Mouse (Mus musculus) pancreas, adult 10 weeks (tissue): ENCODE measurements around the gene Armc6. TPM values are rescaled to one million over a fixed set of nuclear protein-coding genes. Genes with fewer than 3 reads are reported as not detected.

ENCODE experiments used
- polyA plus RNA-seq: library from polyadenylated mRNA; stranded (reverse); fragments of 350-450 nt; fragmentation: Illumina TruSeq; extraction: RNeasy Lipid Tissue Mini Kit (QIAGEN cat#74804); gene quantifications from one replicate; pipeline ENCODE4 v1.2.3, GENCODE M21; 2015; ENCODE audit warnings: low read depth, low replicate concordance; ENCODE audit not compliant: insufficient read depth

The Armc6 gene
- polyA plus RNA-seq = 5.1 TPM

GRCm38 (mm10) chr8:70234080-70234780, at the start of gene Armc6, which contains the start of gene Sugp2:
Gene Armc6 (minus strand): TSS chr8:70234466.
Gene Sugp2 (plus strand): TSS chr8:70234226.

GRCm38 (mm10) chr8:70282603-70283135, 48.4 kb upstream of the Armc6 start, which contains the start of gene Homer3:
Gene Homer3 (plus strand): TSS chr8:70282827.

GRCm38 (mm10) chr8:70212112-70213055, 21.9 kb downstream of the Armc6 start, which contains the start of gene Slc25a42:
Gene Slc25a42 (minus strand): TSS chr8:70212305.

GRCm38 (mm10) chr8:70172043-70172681, 62.1 kb downstream of the Armc6 start, which contains the start of gene Tmem161a:
Gene Tmem161a (plus strand): TSS chr8:70172356.

Other genes with a start within 250 kb of the Armc6 start
- 7.8 TPM for gene Gatad2a, start 238.1 kb downstream of the Armc6 start, polyA plus RNA-seq
- 15.9 TPM for gene Mau2, start 191.7 kb downstream of the Armc6 start, polyA plus RNA-seq
- gene Sugp1, start 191.7 kb downstream of the Armc6 start, polyA plus RNA-seq = 55.8 TPM
- 10.5 TPM for gene Tm6sf2, start 161.5 kb downstream of the Armc6 start, polyA plus RNA-seq
- 6.6 TPM for gene Hapln4, start 151.0 kb downstream of the Armc6 start, polyA plus RNA-seq
- gene Ncan, start 113.6 kb downstream of the Armc6 start, polyA plus RNA-seq = not detected
- gene Nr2c2ap, start 103.1 kb downstream of the Armc6 start, polyA plus RNA-seq = 6.3 TPM
- 5.8 TPM for gene Rfxank, start 95.3 kb downstream of the Armc6 start, polyA plus RNA-seq
- gene Borcs8, start 95.0 kb downstream of the Armc6 start, polyA plus RNA-seq = 10.1 TPM
- gene Mef2b, start 94.8 kb downstream of the Armc6 start, polyA plus RNA-seq = not detected
- gene Tmem161a, start 62.1 kb downstream of the Armc6 start, polyA plus RNA-seq = 8.3 TPM
- gene Slc25a42, start 22.2 kb downstream of the Armc6 start, polyA plus RNA-seq = 6.8 TPM
- 9.1 TPM for gene Sugp2, start 240 bp downstream of the Armc6 start, polyA plus RNA-seq
- 3.4 TPM for gene Homer3, start 48.4 kb upstream of the Armc6 start, polyA plus RNA-seq
- gene Ddx49, start 68.0 kb upstream of the Armc6 start, polyA plus RNA-seq = 16.1 TPM
- 97.1 TPM for gene Cope, start 68.1 kb upstream of the Armc6 start, polyA plus RNA-seq
- not detected for gene Cers1, start 81.3 kb upstream of the Armc6 start, polyA plus RNA-seq
- not detected for gene Gdf1, start 95.4 kb upstream of the Armc6 start, polyA plus RNA-seq
- gene Upf1, start 118.8 kb upstream of the Armc6 start, polyA plus RNA-seq = 9.1 TPM
- not detected for gene Comp, start 139.1 kb upstream of the Armc6 start, polyA plus RNA-seq
- gene Crtc1, start 205.1 kb upstream of the Armc6 start, polyA plus RNA-seq = 6.0 TPM
- gene Klhl26, start 242.5 kb upstream of the Armc6 start, polyA plus RNA-seq = 4.2 TPM